9 mouse cellular contexts compared by ENCODE assay signal in the genomic region with DNA sequence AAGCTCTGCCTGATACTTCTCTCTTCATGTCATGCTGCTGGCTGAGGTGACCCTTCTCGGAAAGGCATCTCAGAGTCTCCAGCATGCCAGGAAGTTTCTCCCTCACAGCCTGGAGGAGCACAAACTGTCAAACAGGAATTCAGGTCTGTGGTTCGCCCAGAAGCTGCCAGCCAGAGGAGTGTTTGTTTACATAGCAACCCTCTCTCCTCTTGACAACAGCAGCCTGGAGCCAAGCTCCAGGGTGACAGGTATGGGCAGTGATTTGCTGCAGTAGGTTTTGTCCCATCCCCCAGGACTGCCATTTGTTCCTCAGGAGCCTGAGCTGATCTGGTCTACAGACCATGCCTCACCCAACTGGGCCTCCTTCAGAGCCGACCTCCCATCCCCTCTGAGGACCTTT.
DNase-seq lines count a peak whose midpoint lies in the region; ATAC-seq lines count a peak whose summit lies in the region.
"Had no signal": no experiment of that assay in that cellular context is flagged by ENCODE, and none has a peak within 500 bp of the region (broad histone marks: within the 10 kb centered on the region; RNA-seq: fewer than 3 reads in every experiment).

No protein-coding gene starts in this region.

- DNase-seq in gastrocnemius, postnatal 25 days, result peak; percentile 22
- no peak for DNase-seq in gastrocnemius, postnatal 10 days
- peak; percentile 32 for DNase-seq in embryo, embryonic 10.5 days (ENCODE audit: low spot score)
- peak; percentile 60 for DNase-seq in heart, postnatal 4 days
- peak; percentile 40 for DNase-seq in lung, postnatal 14 days
- no peak for DNase-seq in cerebellum, postnatal 14 days
- DNase-seq in spleen, postnatal 4 days (ENCODE audit: low spot score in 2 of 2), result no peak

- ATAC-seq in erythroblast, adult 5-6 weeks (replicated peaks; ENCODE audit: low FRiP score, poor library complexity, severe bottlenecking), result no peak
- ATAC-seq: midbrain, embryonic 13.5 days had no signal

Comparison
In these comparisons a context has a peak if more than half of its experiments do, and no peak if none do; other contexts are left out.
1. DNase-seq: peak in gastrocnemius, postnatal 25 days (single experiment), embryo, embryonic 10.5 days (single experiment), heart, postnatal 4 days (single experiment) and lung, postnatal 14 days (single experiment); none in gastrocnemius, postnatal 10 days (single experiment), cerebellum, postnatal 14 days (0 of 2) and spleen, postnatal 4 days (0 of 2).